Mouse (Mus musculus) heart, adult 2 months (tissue): ENCODE measurements around the gene Crtac1.

Experiments used
- CTCF ChIP-seq: fragments of 200-600 bp; IDR thresholded peaks from 2 replicates; pipeline ENCODE4 v1.8.1; 2022; ENCODE audit warnings: antibody characterized with exemption, mild to moderate bottlenecking, moderate library complexity
- EP300 ChIP-seq: fragments of 200-500 bp; IDR thresholded peaks from 2 replicates; pipeline ENCODE4 v1.6.1; 2011; ENCODE audit warnings: low read depth, low read length, control low read depth; ENCODE audit not compliant: insufficient read depth
- POLR2A ChIP-seq: fragments of 200-500 bp; IDR thresholded peaks from 2 replicates; pipeline ENCODE4 v1.6.1; 2011; ENCODE audit warnings: mild to moderate bottlenecking, low read depth, low read length, control low read depth; ENCODE audit not compliant: insufficient read depth

DNA sequence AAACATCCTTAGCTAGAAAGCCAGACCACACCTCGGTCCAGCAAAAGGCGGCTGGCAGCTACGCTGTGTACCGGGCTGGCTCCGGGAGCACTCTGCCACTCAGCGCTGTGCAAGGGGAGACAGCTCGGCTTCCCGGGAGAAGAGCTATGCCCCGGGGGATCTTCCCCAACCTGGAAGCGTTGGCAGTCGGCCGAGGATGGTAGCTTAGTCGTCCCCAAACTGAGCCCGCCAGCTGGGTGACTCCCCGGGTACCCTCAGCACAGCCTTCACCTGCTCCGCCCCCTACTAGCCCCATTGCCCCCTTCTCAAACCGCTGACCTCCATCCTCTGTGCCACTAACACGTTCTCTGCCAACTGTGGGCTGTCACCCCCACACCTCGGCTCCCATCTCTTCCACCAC lies 602 bp downstream of the Crtac1 start:
- no peak for TF ChIP-seq CTCF
- TF ChIP-seq POLR2A = no peak
- TF ChIP-seq EP300 = no peak
